Mouse (Mus musculus) thymus, adult 2 months (tissue): Measurements from ENCODE around the gene Prss41. TPM values are rescaled to one million over a fixed set of nuclear protein-coding genes. Genes with fewer than 3 reads are reported as not detected.

ENCODE experiments used
- DNase-seq: peaks from one replicate; pipeline ENCODE4 v3.0.0; 2021
- H3K27ac ChIP-seq: fragments of 200-500 bp; 2 replicates; pipeline ENCODE4 v1.5.1; 2012; ENCODE audit warnings: low read length, control low read depth; ENCODE audit not compliant: control insufficient read depth, insufficient read depth
- H3K27me3 ChIP-seq: fragments of 200-500 bp; 2 replicates; pipeline ENCODE4 v1.6.1; 2012; ENCODE audit warnings: mild to moderate bottlenecking, low read length, moderate library complexity, mixed read lengths; ENCODE audit not compliant: control insufficient read depth, insufficient read depth
- H3K36me3 ChIP-seq: fragments of 200-500 bp; 2 replicates; pipeline ENCODE4 v1.6.1; 2012; ENCODE audit warnings: mild to moderate bottlenecking, low read length, moderate library complexity; ENCODE audit not compliant: control insufficient read depth, insufficient read depth
- H3K4me1 ChIP-seq: fragments of 200-500 bp; replicated peaks from 2 replicates; pipeline ENCODE4 v1.6.1; 2012; ENCODE audit warnings: low read length; ENCODE audit not compliant: control insufficient read depth, insufficient read depth
- H3K4me3 ChIP-seq: fragments of 200-500 bp; 2 replicates; pipeline ENCODE4 v1.5.1; 2012; ENCODE audit warnings: mild to moderate bottlenecking, low read length, control low read depth, moderate library complexity; ENCODE audit not compliant: control insufficient read depth, insufficient read depth
- CTCF ChIP-seq: fragments of 200-500 bp; IDR thresholded peaks from 2 replicates; pipeline ENCODE4 v1.5.1; 2012; ENCODE audit warnings: mild to moderate bottlenecking, control low read depth, low read length, moderate library complexity, borderline replicate concordance; ENCODE audit not compliant: control insufficient read depth, poor library complexity, insufficient read depth; ENCODE audit errors: extremely low read depth
- POLR2A ChIP-seq: fragments of 200-500 bp; IDR thresholded peaks from 2 replicates; pipeline ENCODE4 v1.6.1; 2012; ENCODE audit warnings: mild to moderate bottlenecking, low read length, control low read depth, moderate library complexity; ENCODE audit not compliant: control insufficient read depth, poor library complexity, insufficient read depth; ENCODE audit errors: extremely low read depth
- WGBS: fragments of 180-500 bp; shearing (Covaris S2); methylation state at CpG from one replicate; pipeline ENCODE4 v1.1.7; 2018; 5-methylcytosine and 5-hydroxymethylcytosine counted together
- polyA plus RNA-seq: library from polyadenylated mRNA; depleted of rRNA; stranded (reverse); fragments of >200 nt; gene quantifications from 2 replicates; pipeline ENCODE4 v1.2.3, GENCODE M21; 2012

The Prss41 gene
- polyA plus RNA-seq, 1 experiment: 0.59 TPM

DNA sequence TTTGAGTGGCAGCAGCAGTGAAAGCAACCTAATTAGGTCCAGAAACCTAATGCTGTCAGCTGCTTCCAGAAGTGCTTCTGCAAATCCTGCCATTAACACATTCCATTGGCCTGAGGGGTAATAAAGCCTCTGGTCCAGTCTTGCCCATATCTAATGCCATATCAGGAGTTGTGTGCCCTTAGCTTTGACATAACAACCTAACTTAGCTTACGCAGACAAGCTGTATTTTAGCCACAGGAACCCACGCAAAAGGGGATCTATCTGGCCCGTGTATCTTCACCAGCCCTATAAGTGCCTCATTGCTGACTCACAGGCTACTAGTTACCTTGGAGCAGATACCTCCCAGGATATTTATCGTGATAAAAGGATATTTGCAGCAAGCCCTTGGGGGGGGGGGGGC lies 18.4 kb downstream of the Prss41 start:
- no peak overlapping the region for H3K4me3 ChIP-seq
- H3K36me3 ChIP-seq: peaks cover 55% of the 10 kb centered on the region
- WGBS: 88% methylated on average over 4 of the region's 4 CpGs

DNA sequence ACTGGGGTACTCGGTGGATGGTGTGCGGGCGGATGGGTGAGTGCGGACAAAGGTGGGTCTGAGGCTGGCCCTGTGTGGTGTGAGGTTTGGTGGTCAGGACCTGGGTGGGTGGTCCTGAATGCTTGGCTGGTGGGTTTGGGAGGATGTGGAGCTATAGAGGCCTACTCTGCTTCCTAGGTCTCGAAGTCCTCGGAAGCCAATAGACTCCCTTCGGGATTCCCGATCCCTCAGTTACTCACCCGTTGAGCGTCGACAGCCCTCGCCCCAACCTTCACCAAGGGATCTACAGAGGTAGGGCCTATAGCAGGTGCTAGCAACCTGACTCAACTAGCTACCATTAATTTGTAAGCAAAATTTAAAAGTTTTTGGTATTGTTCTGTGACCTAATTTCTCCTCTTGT lies 20.4 kb downstream of the Prss41 start:
- Histone ChIP-seq H3K27me3 (no peaks in the 10 kb centered on the region), H3K36me3 (peaks cover 75% of the 10 kb centered on the region), H3K4me3 (no peak overlapping the region), H3K4me1 (peaks cover 4% of the 10 kb centered on the region), H3K27ac (no peak overlapping the region)
- WGBS: 95% methylated on average over 12 of the region's 12 CpGs
- DNase-seq: no peak
- TF ChIP-seq CTCF (no peak), POLR2A (no peak)

More for the DNA sequence above, 18.4 kb downstream of the Prss41 start:
- no peak for TF ChIP-seq POLR2A
- no peak for TF ChIP-seq CTCF
- no peak for DNase-seq
- Histone ChIP-seq H3K4me1 (peaks cover 4% of the 10 kb centered on the region), H3K27me3 (no peaks in the 10 kb centered on the region), H3K27ac (no peak overlapping the region)

DNA sequence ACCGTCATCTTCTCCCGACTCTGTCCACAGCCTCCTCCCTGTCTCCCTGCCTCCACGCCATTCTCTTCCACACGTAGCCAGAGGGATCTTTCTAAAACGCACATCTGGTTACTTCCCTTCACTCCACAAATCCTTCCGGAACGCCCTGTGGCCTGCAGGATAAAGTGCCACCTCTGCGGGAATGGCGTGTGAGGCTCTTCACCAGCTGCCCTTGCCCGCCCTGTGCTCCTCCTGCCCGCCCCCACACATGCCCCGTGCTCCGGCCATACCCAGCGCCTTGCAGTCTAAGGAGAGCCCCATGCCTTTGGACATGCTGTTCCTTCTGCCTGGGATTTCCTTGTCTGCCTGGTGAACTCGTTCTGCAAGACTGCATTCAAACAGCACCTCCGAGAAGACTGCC lies 21.0 kb downstream of the Prss41 start:
- no peak for TF ChIP-seq POLR2A
- no peak for TF ChIP-seq CTCF
- no peak for DNase-seq
- Histone ChIP-seq H3K4me3 (no peak overlapping the region), H3K27ac (no peak overlapping the region), H3K4me1 (no peaks in the 10 kb centered on the region; the same call in 1 of the 2 replicates), H3K27me3 (no peaks in the 10 kb centered on the region), H3K36me3 (peaks cover 81% of the 10 kb centered on the region)
- WGBS: 93% methylated on average over 16 of the region's 16 CpGs

DNA sequence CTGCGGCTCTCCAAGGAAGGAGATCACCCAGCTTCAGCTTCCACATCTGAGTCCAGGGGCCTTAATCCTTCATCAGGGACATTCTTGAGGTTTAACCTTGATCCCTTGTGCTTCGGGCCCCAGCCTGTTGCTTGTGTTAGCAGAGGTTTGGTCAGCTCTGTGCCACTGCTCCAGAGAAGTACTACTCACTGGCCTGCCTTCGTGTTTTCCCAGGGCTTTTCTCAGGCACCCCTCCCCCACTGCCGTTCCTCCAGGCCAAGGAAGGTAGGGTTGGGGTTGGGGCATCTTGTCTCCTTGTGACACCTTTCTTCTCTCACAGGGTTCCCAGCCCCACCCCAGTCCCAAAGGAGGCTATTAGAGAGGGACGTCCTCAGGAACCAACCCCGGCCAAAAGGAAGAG lies 21.9 kb downstream of the Prss41 start:
- Histone ChIP-seq H3K27ac (no peak overlapping the region), H3K27me3 (no peaks in the 10 kb centered on the region), H3K4me1 (no peaks in the 10 kb centered on the region), H3K4me3 (no peak overlapping the region), H3K36me3 (peaks cover 90% of the 10 kb centered on the region)
- TF ChIP-seq CTCF (no peak), POLR2A (no peak)
- DNase-seq: no peak
- WGBS: 94% methylated on average over 6 of the region's 6 CpGs

DNA sequence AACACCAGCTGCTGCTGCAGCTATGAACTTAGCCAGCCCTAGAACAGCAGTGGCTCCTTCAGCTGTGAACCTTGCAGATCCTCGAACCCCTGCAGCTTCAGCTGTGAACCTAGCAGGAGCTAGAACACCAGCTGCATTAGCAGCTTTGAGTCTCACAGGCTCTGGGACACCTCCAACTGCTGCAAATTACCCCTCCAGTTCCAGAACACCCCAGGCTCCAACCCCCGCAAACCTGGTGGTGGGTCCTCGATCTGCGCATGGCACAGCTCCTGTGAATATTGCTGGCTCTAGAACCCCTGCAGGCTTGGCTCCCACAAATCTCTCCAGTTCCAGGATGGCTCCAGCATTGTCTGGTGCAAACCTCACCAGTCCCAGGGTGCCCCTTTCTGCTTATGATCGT lies 23.2 kb downstream of the Prss41 start:
- H3K4me1 ChIP-seq: no peaks in the 10 kb centered on the region
- H3K27me3 ChIP-seq: no peaks in the 10 kb centered on the region
- TF ChIP-seq POLR2A: no peak
- TF ChIP-seq CTCF: no peak
- peaks cover 94% of the 10 kb centered on the region for H3K36me3 ChIP-seq
- H3K27ac ChIP-seq: no peak overlapping the region
- WGBS: 98% methylated on average over 5 of the region's 5 CpGs
- H3K4me3 ChIP-seq: no peak overlapping the region
- no peak for DNase-seq

DNA sequence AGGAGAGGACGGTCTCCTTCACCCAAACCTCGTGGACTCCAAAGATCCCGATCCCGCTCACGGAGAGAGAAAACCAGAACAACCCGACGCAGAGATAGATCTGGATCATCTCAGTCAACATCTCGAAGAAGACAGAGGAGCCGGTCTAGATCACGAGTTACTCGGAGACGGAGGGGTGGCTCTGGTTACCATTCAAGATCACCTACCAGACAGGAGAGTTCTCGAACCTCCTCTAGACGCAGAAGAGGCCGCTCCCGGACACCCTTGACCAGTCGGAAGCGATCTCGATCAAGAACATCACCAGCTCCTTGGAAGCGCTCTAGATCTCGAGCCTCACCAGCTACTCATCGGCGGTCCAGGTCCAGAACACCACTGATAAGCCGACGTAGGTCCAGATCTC lies 24.7 kb downstream of the Prss41 start:
- Histone ChIP-seq H3K27me3 (no peaks in the 10 kb centered on the region), H3K36me3 (peaks cover 95% of the 10 kb centered on the region), H3K27ac (no peak overlapping the region), H3K4me1 (no peaks in the 10 kb centered on the region), H3K4me3 (no peak overlapping the region)
- TF ChIP-seq CTCF (no peak), POLR2A (no peak)
- no peak for DNase-seq
- WGBS: 98% methylated on average over 25 of the region's 25 CpGs

DNA sequence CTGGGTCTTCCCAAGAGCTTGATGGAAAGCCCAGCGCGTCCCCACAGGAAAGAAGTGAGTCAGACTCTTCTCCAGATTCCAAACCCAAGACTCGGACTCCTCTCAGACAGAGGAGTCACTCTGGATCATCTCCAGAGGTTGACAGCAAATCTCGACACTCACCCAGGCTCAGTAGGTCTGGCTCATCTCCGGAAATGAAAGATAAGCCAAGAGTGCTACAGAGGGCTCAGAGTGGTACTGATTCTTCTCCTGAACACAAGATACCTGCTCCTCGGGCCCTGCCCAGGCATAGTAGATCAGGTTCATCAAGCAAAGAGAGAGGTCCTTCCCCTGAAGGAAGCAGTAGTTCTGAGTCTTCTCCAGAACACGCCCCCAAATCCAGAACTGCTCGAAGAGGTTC lies 25.4 kb downstream of the Prss41 start:
- Histone ChIP-seq H3K4me1 (no peaks in the 10 kb centered on the region), H3K27ac (no peak overlapping the region), H3K4me3 (no peak overlapping the region), H3K36me3 (peaks cover 95% of the 10 kb centered on the region), H3K27me3 (no peaks in the 10 kb centered on the region)
- 98% methylated on average over 8 of the region's 8 CpGs for WGBS
- DNase-seq: no peak
- TF ChIP-seq POLR2A (no peak), CTCF (no peak)
